In genomic region chr19:46392018-46392417, GRCm38 (mm10) we compare ENCODE assay signal across 8 mouse cellular contexts. TPM values are rescaled to one million over a fixed set of nuclear protein-coding genes. Genes with fewer than 3 reads are reported as not detected.
DNase-seq lines count a peak whose midpoint lies in the region.

No protein-coding gene starts in this region.

- peak; percentile 25 to 51 for DNase-seq in heart, adult 18-20 months
- no peak for DNase-seq in heart, adult 11 months
- peak; percentile 45 for DNase-seq in urinary bladder, postnatal 14 days (ENCODE audit: low spot score)
- no peak for DNase-seq in urinary bladder, adult 18-20 months (ENCODE audit: low spot score in 2 of 2)
- DNase-seq in forelimb bud, embryonic 11.5 days (ENCODE audit: low read depth, low spot score) = peak; percentile 40
- peak; percentile 65 for DNase-seq in retina, embryonic 14.5 days (ENCODE audit: low spot score)
- no peak for DNase-seq in right cerebral cortex, adult 18-20 months
- no peak for DNase-seq in frontal cortex, postnatal 14 days (ENCODE audit: low spot score in 2 of 2)

RNA-seq across cellular contexts. Expression of gene Actr1a, which starts 3.5 kb away (rescaled TPM):
- total RNA-seq in heart, adult 18-20 months (2021) = 10 to 100 TPM; 86.6 to 89.7 TPM

RNA-seq across cellular contexts. Expression of gene Sufu, which starts 4.7 kb away (rescaled TPM):
- 10 to 100 TPM; 10.1 to 11.6 TPM for total RNA-seq in heart, adult 18-20 months (2021)

RNA-seq across cellular contexts. Expression of gene 2310034G01Rik, which starts 41.9 kb away (rescaled TPM):
- total RNA-seq in heart, adult 18-20 months (2021) = under 1 TPM; 0.69 TPM

RNA-seq across cellular contexts. Expression of gene Mfsd13a, which starts 51.1 kb away (rescaled TPM):
- 1 to 10 TPM; 3.7 to 4.0 TPM for total RNA-seq in heart, adult 18-20 months (2021)

RNA-seq across cellular contexts. Expression of gene Cuedc2, which starts 53.5 kb away (rescaled TPM):
- total RNA-seq in heart, adult 18-20 months (2021) = 10 to 100 TPM; 91.4 to 92.1 TPM

Comparison
In these comparisons a context has a peak if more than half of its experiments do, and no peak if none do; other contexts are left out.
1. DNase-seq: peak in heart, adult 18-20 months (2 of 2), urinary bladder, postnatal 14 days (single experiment), forelimb bud, embryonic 11.5 days (single experiment) and retina, embryonic 14.5 days (single experiment); none in heart, adult 11 months (single experiment), urinary bladder, adult 18-20 months (0 of 2), right cerebral cortex, adult 18-20 months (single experiment) and frontal cortex, postnatal 14 days (0 of 2).